In the genomic region with DNA sequence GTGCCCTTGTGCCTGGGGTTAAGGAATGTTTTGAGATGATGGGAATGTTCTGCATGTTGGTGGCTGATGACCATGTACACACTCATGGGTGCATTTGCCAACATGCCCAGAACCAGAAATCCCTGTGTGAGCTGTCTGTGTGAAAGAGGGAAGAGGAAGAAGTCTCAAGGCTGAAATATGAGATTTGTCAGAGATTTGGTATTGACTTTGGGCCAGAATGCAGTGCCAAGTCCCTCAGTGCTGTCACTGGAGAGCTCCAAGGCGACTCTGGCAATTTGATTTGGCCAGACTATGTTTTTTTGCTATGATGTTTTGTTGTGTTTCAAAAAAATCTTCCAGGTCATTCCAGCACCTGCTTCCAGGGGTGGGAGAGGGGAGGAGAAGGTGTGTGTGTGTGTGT, we compare ENCODE assay signal across 18 mouse cellular contexts.
DNase-seq lines count a peak whose midpoint lies in the region; ATAC-seq and TF ChIP-seq lines count a peak whose summit lies in the region.
"Had no signal": no experiment of that assay in that cellular context is flagged by ENCODE, and none has a peak within 500 bp of the region (broad histone marks: within the 10 kb centered on the region; RNA-seq: fewer than 3 reads in every experiment).

No protein-coding gene starts in this region.

- DNase-seq in adrenal gland, adult (ENCODE audit: inconsistent age in 2 of 2, low spot score in 1 of 2), result peak; percentile 33 to 86
- no peak for DNase-seq in adrenal gland, postnatal 4 days (ENCODE audit: low spot score in 2 of 2)
- DNase-seq in adipocyte (ENCODE audit: low spot score), result peak; percentile 57
- peak; percentile 69 for DNase-seq in adrenal gland, postnatal 14 days
- no peak for DNase-seq in Muller cell, postnatal 12 days (ENCODE audit: inconsistent ontology term)
- no peak for DNase-seq in gastrocnemius, postnatal 25 days
- no peak for DNase-seq in hindbrain, postnatal 0 days (ENCODE audit: low spot score)
- DNase-seq: cerebellum, adult 11-12 months; heart, adult 18-20 months; heart, postnatal 14 days; kidney, adult 2 months had no signal

- TF ChIP-seq CTCF in hindbrain, postnatal 0 days (IDR thresholded peaks at IDR 0.05; ENCODE audit: low read depth), result no peak

- no peak overlapping the region for H3K9ac ChIP-seq in hindbrain, postnatal 0 days (replicated peaks; ENCODE audit: low read length)
- H3K9ac ChIP-seq: embryonic facial prominence, embryonic 12.5 days; forebrain, embryonic 15.5 days; heart, embryonic 15.5 days; hindbrain, embryonic 14.5 days; kidney, embryonic 15.5 days had no signal

- no peaks in the 10 kb centered on the region for H3K4me1 ChIP-seq in hindbrain, postnatal 0 days (ENCODE audit: insufficient read depth, low read length)
- H3K4me1 ChIP-seq: embryonic facial prominence, embryonic 12.5 days; heart, embryonic 15.5 days; kidney, embryonic 15.5 days had no signal

- H3K36me3 ChIP-seq in hindbrain, postnatal 0 days (ENCODE audit: insufficient read depth, low read length), result no peaks in the 10 kb centered on the region
- H3K36me3 ChIP-seq: embryonic facial prominence, embryonic 12.5 days; forebrain, embryonic 15.5 days; heart, embryonic 15.5 days; kidney, embryonic 15.5 days had no signal

- H3K4me2 ChIP-seq in hindbrain, postnatal 0 days (ENCODE audit: low read depth, low read length), result no peak overlapping the region
- H3K4me2 ChIP-seq: embryonic facial prominence, embryonic 12.5 days; forebrain, embryonic 15.5 days; heart, embryonic 11.5 days; heart, embryonic 15.5 days; hindbrain, embryonic 14.5 days; kidney, embryonic 15.5 days had no signal

- H3K4me3 ChIP-seq in hindbrain, postnatal 0 days (ENCODE audit: low read length), result no peak overlapping the region
- H3K4me3 ChIP-seq: embryonic facial prominence, embryonic 12.5 days; forebrain, embryonic 15.5 days; heart, embryonic 15.5 days; kidney, embryonic 15.5 days had no signal

- WGBS in hindbrain, postnatal 0 days, result 67% methylated on average over 1 of the region's 1 CpGs

- no peaks in the 10 kb centered on the region for H3K27me3 ChIP-seq in hindbrain, postnatal 0 days (ENCODE audit: insufficient read depth, low read length)
- H3K27me3 ChIP-seq: embryonic facial prominence, embryonic 12.5 days; forebrain, embryonic 15.5 days; heart, embryonic 15.5 days; kidney, embryonic 15.5 days had no signal

- no peaks in the 10 kb centered on the region for H3K9me3 ChIP-seq in hindbrain, postnatal 0 days (ENCODE audit: low read length)
- H3K9me3 ChIP-seq: embryonic facial prominence, embryonic 12.5 days; forebrain, embryonic 15.5 days; heart, embryonic 15.5 days; kidney, embryonic 15.5 days had no signal

- H3K27ac ChIP-seq in hindbrain, postnatal 0 days, result no peak overlapping the region
- H3K27ac ChIP-seq: embryonic facial prominence, embryonic 12.5 days; forebrain, embryonic 15.5 days; heart, embryonic 15.5 days; hindbrain, embryonic 14.5 days; kidney, embryonic 15.5 days had no signal

- no peak for ATAC-seq in hindbrain, postnatal 0 days
- ATAC-seq: forebrain, embryonic 15.5 days; intestine, embryonic 16.5 days had no signal

Comparison
In these comparisons a context has a peak if more than half of its experiments do, and no peak if none do; other contexts are left out.
1. DNase-seq: peak in adrenal gland, adult (2 of 2), adipocyte (single experiment) and adrenal gland, postnatal 14 days (single experiment); none in adrenal gland, postnatal 4 days (0 of 2), Muller cell, postnatal 12 days (single experiment), gastrocnemius, postnatal 25 days (single experiment) and hindbrain, postnatal 0 days (single experiment).